Mouse (Mus musculus) embryonic facial prominence, embryonic 12.5 days (tissue): Measurements from ENCODE around the gene Ech1. TPM values are rescaled to one million over a fixed set of nuclear protein-coding genes. Genes with fewer than 3 reads are reported as not detected.

Experiments used
- ATAC-seq: fragments of 200-750 bp; cut with Nextera tagmentation; 2 replicates; pipeline ENCODE4 v1.8.0; 2017; ENCODE audit not compliant: insufficient number of reproducible peaks, insufficient read depth, low FRiP score, low TSS enrichment
- H3K27ac ChIP-seq: fragments of 300-500 bp; sonication (generic); 2 replicates; pipeline ENCODE4 v1.5.1; 2016; ENCODE audit warnings: mild to moderate bottlenecking
- H3K27me3 ChIP-seq: fragments of 300-500 bp; sonication (generic); 2 replicates; pipeline ENCODE4 v1.6.1; 2016; ENCODE audit warnings: mild to moderate bottlenecking, moderate library complexity
- H3K36me3 ChIP-seq: fragments of 300-500 bp; sonication (generic); 2 replicates; pipeline ENCODE4 v1.6.1; 2016; ENCODE audit warnings: mild to moderate bottlenecking
- H3K4me1 ChIP-seq: fragments of 300-500 bp; sonication (generic); 2 replicates; pipeline ENCODE4 v1.6.1; 2016
- H3K4me2 ChIP-seq: fragments of 300-500 bp; sonication (generic); replicated peaks from 2 replicates; pipeline ENCODE4 v1.6.1; 2016; ENCODE audit warnings: mild to moderate bottlenecking, moderate library complexity
- H3K4me3 ChIP-seq: fragments of 300-500 bp; sonication (generic); 2 replicates; pipeline ENCODE4 v1.5.1; 2016; ENCODE audit warnings: mild to moderate bottlenecking
- H3K9ac ChIP-seq: fragments of 300-500 bp; sonication (generic); 2 replicates; pipeline ENCODE4 v1.6.1; 2016; ENCODE audit warnings: mild to moderate bottlenecking, moderate library complexity
- H3K9me3 ChIP-seq: fragments of 300-500 bp; sonication (generic); 2 replicates; pipeline ENCODE4 v1.6.1; 2016; ENCODE audit warnings: mild to moderate bottlenecking, moderate library complexity
- WGBS: fragments of 180-500 bp; shearing (Covaris S2); methylation state at CpG from one replicate; pipeline ENCODE4 v1.1.7; 2016; 5-methylcytosine and 5-hydroxymethylcytosine counted together
- polyA plus RNA-seq: library from polyadenylated mRNA; unstranded; fragments of >200 nt; fragmentation: Nextera tagmentation; extraction: Ambion mirVana; gene quantifications from 2 replicates; pipeline ENCODE4 v1.2.1, GENCODE M21; 2016

Ech1 gene
- polyA plus RNA-seq, 1 experiment from 2014 or later = 117 TPM

DNA sequence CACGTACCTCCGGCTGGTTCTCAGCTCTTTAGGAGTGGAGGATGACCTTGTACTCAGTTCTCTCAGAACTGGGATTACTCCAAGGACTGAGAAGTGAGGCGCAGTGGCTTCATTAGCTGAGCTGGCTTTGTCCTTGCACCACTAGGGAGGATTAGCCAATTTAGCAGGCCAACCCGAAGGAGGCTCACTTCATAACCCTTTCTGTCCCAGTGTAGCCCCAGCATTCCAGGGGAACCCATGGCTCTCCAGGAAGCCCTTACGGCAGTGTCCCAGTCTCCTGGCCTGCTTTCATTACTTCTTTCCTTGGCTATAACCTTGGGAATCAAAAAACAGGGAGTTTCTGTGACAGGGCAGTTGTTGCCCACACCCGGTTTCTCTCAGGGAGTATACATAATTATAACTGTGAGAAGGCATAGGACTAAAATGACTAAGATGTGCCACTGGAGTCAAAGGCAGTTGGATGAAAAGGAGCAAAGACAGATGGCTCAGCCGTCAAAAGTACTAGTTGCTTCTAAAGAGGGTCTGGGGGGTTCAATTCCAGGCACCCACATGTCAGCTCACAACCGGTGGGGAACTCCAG, 17.3 kb upstream of the Ech1 start:
- Histone ChIP-seq H3K27me3 (no peaks in the 10 kb centered on the region), H3K9me3 (no peaks in the 10 kb centered on the region), H3K4me3 (peak overlapping the region; percentile 86), H3K36me3 (peaks cover 5% of the 10 kb centered on the region; the same call in 1 of the 2 replicates), H3K4me2 (peak overlapping the region; percentile 89), H3K27ac (peak overlapping the region; percentile 100), H3K4me1 (peaks cover 31% of the 10 kb centered on the region), H3K9ac (peak overlapping the region; percentile 97)
- 41% methylated on average over 6 of the region's 8 CpGs for WGBS
- ATAC-seq = no peak

GRCm38 (mm10) chr7:28808221-28808941, 16.6 kb upstream of the Ech1 start, which contains the start of gene Hnrnpl:
Gene Hnrnpl (plus strand): TSS chr7:28808541.
- H3K27me3 ChIP-seq = no peaks in the 10 kb centered on the region
- ATAC-seq = peak; percentile 11
- H3K36me3 ChIP-seq = peaks cover 11% of the 10 kb centered on the region
- H3K27ac ChIP-seq = peak within 1 kb of the TSS; percentile 100
- no peaks in the 10 kb centered on the region for H3K9me3 ChIP-seq
- H3K4me2 ChIP-seq = peak within 1 kb of the TSS; percentile 89
- H3K4me1 ChIP-seq = peaks cover 31% of the 10 kb centered on the region
- H3K9ac ChIP-seq = peak within 1 kb of the TSS; percentile 97
- H3K4me3 ChIP-seq = peak within 1 kb of the TSS; percentile 86
- 3% methylated on average over 35 of the region's 35 CpGs for WGBS

DNA sequence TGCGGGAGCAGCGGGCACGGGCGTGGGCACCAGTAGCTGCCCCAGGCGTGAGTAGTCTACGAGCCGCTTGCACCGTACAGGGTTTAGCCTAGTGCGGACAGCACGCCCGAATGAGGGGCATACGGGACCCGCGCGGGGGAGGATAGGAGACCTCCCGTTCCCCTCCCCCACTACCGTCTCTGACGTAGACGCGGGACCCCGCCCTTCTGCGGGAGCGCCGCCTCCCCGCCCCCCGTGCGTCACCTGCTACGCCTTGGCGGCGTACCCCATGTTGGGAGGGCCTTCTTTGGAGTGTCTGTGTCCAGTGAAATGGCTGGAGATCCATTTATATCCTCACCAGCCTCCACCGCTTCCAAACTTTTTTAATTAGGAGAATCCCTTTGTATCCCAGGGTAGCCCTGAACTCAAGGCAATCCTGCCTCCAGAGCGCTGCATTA, 16.0 kb upstream of the Ech1 start:
- Histone ChIP-seq H3K36me3 (peaks cover 17% of the 10 kb centered on the region), H3K4me2 (peak overlapping the region; percentile 89), H3K9ac (peak overlapping the region; percentile 97), H3K27me3 (no peaks in the 10 kb centered on the region), H3K4me1 (peaks cover 31% of the 10 kb centered on the region), H3K4me3 (peak overlapping the region; percentile 86), H3K9me3 (no peaks in the 10 kb centered on the region), H3K27ac (peak overlapping the region; percentile 100)
- peak; percentile 65 for ATAC-seq
- under 1% methylated on average over 31 of the region's 32 CpGs for WGBS

DNA sequence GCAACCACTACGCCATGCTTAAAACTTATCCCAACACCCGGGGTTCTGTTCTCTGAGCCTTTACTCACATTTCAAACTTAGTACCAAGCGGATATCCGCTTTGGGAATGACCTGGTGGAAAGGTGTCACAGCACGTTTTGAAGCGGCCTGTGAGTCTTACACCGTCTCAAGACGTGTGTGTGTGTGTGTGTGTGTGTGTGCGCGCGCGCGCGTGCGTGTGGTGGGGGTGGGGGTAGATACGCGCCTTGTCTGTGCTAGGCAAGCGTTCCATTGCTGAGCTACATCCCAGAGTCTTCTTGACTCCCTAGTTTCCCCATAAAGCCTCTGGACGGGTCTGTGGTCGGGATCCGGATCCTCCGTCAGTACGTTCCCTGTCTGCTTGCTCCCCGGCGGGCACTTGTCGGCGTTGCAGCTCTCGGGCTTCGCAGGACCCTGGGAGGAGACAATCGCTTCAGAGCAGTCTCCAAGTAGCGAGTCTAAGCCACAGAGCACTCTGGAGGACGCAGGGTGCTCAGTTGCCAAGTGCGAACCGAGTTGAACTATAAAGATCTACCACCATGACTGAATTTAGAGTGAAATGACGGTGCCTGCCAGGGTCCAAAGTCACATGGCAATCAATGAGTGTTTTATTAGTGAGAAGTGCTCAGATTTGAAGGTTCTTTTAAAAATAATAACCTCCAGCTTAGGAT, 15.5 kb upstream of the Ech1 start:
- WGBS = under 1% methylated on average over 35 of the region's 35 CpGs
- ATAC-seq = peak; percentile 18; the same call in 1 of the 2 replicates
- Histone ChIP-seq H3K36me3 (peaks cover 23% of the 10 kb centered on the region), H3K9me3 (no peaks in the 10 kb centered on the region), H3K9ac (peak overlapping the region; percentile 97), H3K4me3 (peak overlapping the region; percentile 86), H3K27me3 (no peaks in the 10 kb centered on the region), H3K27ac (peak overlapping the region; percentile 100), H3K4me2 (peak overlapping the region; percentile 89), H3K4me1 (peaks cover 30% of the 10 kb centered on the region)

DNA sequence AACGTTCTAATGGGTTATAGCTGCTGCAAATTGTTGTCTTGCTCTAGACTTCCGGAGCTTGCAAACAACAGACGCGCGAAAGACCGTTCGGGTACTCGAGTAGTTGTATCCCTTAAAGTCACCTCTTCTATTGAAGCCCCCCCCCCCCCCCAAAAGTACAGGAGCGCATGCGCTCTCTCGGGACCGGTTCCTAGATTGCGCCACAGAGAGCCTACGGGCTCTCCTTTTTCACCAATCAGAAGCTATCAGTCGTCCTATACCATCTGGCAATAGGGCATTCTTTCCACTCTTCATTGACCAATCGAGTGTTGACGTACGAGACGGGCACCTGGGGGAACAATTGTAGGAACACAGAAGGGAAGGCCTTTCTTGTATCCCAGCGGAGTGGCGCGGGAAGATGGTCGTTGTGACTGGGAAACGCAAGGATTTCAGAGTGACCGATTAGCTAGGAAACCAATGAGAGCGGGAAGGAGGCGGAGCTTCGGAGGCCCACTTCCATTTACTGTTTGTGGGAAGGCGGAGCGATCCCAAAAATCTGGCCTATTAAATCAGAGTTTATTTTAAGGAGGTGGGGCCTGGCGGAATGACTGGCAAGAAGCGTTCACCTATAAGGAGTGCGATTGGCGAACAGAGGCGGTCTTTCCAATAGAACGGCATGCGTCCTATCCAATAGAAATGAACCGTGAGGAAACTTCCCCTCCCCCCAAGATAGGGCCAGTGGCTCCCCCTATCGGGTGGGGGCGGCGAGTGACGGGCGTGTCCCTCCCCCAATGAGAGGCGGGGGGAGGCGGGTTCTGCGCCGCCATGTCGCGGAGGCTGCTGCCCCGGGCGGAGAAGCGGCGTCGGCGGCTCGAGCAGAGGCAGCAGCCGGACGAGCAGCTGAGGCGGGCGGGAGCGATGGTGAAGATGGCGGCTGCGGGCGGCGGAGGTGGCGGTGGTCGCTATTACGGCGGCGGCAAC, 14.6 kb upstream of the Ech1 start:
- ATAC-seq = peak; percentile 87
- WGBS = under 1% methylated on average over 70 of the region's 70 CpGs
- Histone ChIP-seq H3K4me2 (peak overlapping the region; percentile 94), H3K9me3 (no peaks in the 10 kb centered on the region), H3K27me3 (no peaks in the 10 kb centered on the region), H3K4me3 (peak overlapping the region; percentile 86), H3K36me3 (peaks cover 32% of the 10 kb centered on the region), H3K4me1 (peaks cover 36% of the 10 kb centered on the region), H3K27ac (peak overlapping the region; percentile 100), H3K9ac (peak overlapping the region; percentile 98)

DNA sequence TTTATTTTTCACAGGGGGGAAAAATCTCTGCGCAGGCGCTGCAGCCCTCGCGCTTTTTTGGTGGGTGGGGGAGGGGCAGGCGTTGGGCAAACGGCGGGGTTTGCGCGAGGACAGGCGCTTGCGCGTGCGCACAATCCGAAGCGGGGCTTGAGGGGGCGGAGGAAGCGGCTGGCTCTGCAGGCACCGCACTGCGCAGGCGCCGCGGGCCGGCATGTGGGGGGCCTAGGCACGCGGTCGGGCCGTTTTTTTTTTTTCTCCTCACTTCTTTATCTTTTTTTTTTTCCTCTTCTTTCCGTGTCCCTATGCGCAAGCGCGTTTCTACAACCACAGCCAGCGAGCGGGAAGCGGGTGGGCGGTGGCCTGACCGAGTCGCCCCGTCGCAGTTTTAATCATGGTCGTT, 13.8 kb upstream of the Ech1 start:
- H3K4me1 ChIP-seq = peaks cover 37% of the 10 kb centered on the region

DNA sequence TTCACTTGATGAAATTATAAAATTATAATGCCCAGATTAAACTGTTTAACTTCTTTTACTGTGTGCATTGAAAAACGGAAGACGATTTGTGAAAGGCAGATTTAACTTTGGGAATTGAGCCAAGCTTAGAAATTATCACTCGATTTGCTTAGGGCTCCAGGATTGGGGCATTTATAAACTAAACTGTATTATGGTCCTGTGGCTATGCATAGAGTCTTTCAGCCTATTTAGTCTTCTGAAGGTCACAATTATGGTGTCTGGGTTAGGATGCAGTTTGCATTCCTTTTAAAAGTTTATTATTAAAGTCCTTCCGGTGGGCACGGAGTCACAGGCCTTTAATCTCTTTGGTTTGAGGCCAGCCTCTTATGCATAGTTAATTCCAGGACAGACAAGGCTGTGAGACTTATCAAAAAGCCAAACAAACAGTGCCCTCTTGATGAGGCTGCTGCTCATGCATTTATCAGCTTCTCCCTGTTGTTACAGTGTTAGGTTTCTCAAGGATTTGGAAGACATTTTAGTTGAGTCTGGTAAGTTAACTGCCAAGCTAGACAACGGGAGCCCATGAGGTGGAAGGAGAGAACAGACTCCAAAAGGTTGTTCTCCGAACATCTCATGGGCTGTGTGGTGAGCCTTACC, 13.3 kb upstream of the Ech1 start:
- H3K4me3 ChIP-seq = peak overlapping the region; percentile 74
- WGBS = 10% methylated on average over 7 of the region's 7 CpGs
- H3K9me3 ChIP-seq = no peaks in the 10 kb centered on the region
- peak overlapping the region; percentile 98 for H3K9ac ChIP-seq
- H3K27ac ChIP-seq = peak overlapping the region; percentile 99; the same call in 1 of the 2 replicates
- no peak for ATAC-seq
- peaks cover 37% of the 10 kb centered on the region for H3K4me1 ChIP-seq
- peak overlapping the region; percentile 94 for H3K4me2 ChIP-seq
- no peaks in the 10 kb centered on the region for H3K27me3 ChIP-seq
- peaks cover 45% of the 10 kb centered on the region for H3K36me3 ChIP-seq

More for the DNA sequence above, 13.8 kb upstream of the Ech1 start:
- H3K27me3 ChIP-seq = no peaks in the 10 kb centered on the region
- peak overlapping the region; percentile 98 for H3K9ac ChIP-seq
- H3K27ac ChIP-seq = peak overlapping the region; percentile 99
- H3K4me2 ChIP-seq = peak overlapping the region; percentile 94
- no peak for ATAC-seq
- WGBS = under 1% methylated on average over 30 of the region's 40 CpGs
- peak overlapping the region; percentile 74 for H3K4me3 ChIP-seq
- no peaks in the 10 kb centered on the region for H3K9me3 ChIP-seq
- H3K36me3 ChIP-seq = peaks cover 40% of the 10 kb centered on the region

GRCm38 (mm10) chr7:28812436-28812835, 12.6 kb upstream of the Ech1 start:
- WGBS = 73% methylated on average over 4 of the region's 4 CpGs
- peak overlapping the region; percentile 18; the same call in 1 of the 2 replicates for H3K27ac ChIP-seq

DNA sequence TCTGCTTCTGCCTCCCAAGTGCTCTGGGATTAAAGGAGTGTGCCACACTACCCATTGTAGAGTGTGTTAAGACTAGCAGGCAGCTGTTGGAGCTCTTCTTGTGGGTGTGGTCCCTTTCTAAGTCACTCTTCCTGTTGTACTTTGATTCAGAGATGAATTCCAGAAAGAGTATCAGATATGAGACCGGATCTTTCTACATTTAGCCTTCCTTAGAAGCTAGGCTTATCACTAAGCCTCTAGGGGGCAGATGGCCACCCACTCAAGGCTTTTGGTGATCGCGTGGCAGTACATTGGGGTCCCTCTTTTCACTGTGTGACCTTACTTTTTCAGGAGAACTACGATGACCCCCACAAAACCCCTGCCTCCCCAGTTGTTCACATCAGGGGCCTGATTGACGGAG, 12.1 kb upstream of the Ech1 start:
- Histone ChIP-seq H3K9me3 (no peaks in the 10 kb centered on the region), H3K9ac (peak overlapping the region; percentile 98; the same call in 1 of the 2 replicates), H3K27ac (0 out of 2 replicates have a peak overlapping the region, but pooled peaks have one; percentile 18), H3K27me3 (no peaks in the 10 kb centered on the region), H3K4me1 (peaks cover 43% of the 10 kb centered on the region), H3K36me3 (peaks cover 56% of the 10 kb centered on the region), H3K4me3 (peak overlapping the region; percentile 74), H3K4me2 (peak overlapping the region; percentile 94)
- no peak for ATAC-seq
- WGBS = 86% methylated on average over 5 of the region's 5 CpGs

More at GRCm38 (mm10) chr7:28812436-28812835, 12.6 kb upstream of the Ech1 start:
- no peaks in the 10 kb centered on the region for H3K9me3 ChIP-seq
- peaks cover 51% of the 10 kb centered on the region for H3K36me3 ChIP-seq
- H3K4me3 ChIP-seq = peak overlapping the region; percentile 74
- H3K9ac ChIP-seq = peak overlapping the region; percentile 98
- no peak for ATAC-seq
- H3K4me2 ChIP-seq = peak overlapping the region; percentile 94
- H3K4me1 ChIP-seq = peaks cover 44% of the 10 kb centered on the region
- H3K27me3 ChIP-seq = no peaks in the 10 kb centered on the region

DNA sequence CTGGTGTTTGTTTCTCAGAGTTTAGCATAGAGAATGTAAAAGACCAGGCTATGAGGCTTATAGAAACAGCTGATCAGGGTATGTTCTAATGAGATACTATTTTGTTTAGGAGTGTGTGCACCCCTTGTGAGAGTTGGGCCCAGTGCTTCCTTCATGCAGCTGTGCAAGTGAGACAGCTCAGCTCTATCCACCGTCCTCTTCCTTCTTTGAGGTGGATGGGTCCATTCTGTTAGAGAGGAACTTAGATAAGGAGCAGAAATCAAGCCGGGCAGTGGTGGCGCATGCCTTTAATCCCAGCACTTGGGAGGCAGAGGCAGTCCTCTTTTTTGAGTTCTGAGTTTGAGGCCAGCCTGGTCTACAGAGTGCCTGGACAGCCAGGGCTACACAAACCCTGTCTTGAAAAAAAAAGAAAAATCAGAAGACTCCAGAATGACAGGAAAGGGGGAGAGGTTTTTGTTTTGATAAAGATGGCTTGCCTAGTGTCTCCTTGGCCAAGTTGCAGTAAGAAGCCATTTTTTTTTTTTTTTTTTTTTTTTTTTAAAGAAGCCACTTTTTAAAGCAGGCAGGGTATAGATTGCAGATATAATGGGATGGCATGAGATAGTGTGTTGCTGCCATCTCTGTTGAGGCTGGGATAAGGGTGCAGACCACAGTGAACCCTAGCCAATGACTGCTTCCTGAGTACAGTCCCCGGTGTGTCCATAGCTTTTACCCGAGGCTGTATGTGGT, 10.5 kb upstream of the Ech1 start:
- no peaks in the 10 kb centered on the region for H3K27me3 ChIP-seq
- no peak overlapping the region for H3K4me3 ChIP-seq
- no peak for ATAC-seq
- no peaks in the 10 kb centered on the region for H3K9me3 ChIP-seq
- H3K27ac ChIP-seq = no peak overlapping the region
- 89% methylated on average over 5 of the region's 5 CpGs for WGBS
- H3K36me3 ChIP-seq = peaks cover 70% of the 10 kb centered on the region
- H3K9ac ChIP-seq = no peak overlapping the region
- H3K4me2 ChIP-seq = no peak overlapping the region
- H3K4me1 ChIP-seq = peaks cover 39% of the 10 kb centered on the region
